Mouse (Mus musculus) midbrain, embryonic 16.5 days (tissue): ENCODE results near the gene Bbs9. TPM values are rescaled to one million over a fixed set of nuclear protein-coding genes. Genes with fewer than 3 reads are reported as not detected.

ENCODE experiments used
- ATAC-seq: fragments of 200-750 bp; cut with Nextera tagmentation; 2 replicates; pipeline ENCODE4 v1.8.0; 2017; ENCODE audit warnings: moderate TSS enrichment
- H3K27ac ChIP-seq: fragments of 300-500 bp; sonication (generic); 2 replicates; pipeline ENCODE4 v1.5.1; 2014; ENCODE audit warnings: mild to moderate bottlenecking, low read length, mixed read lengths
- H3K27me3 ChIP-seq: fragments of 300-500 bp; sonication (generic); 2 replicates; pipeline ENCODE4 v1.6.1; 2014; ENCODE audit warnings: low read depth, low read length, mixed read lengths; ENCODE audit not compliant: control insufficient read depth, insufficient read depth
- H3K36me3 ChIP-seq: fragments of 300-500 bp; sonication (generic); 2 replicates; pipeline ENCODE4 v1.6.1; 2014; ENCODE audit warnings: mild to moderate bottlenecking, low read length, moderate library complexity, mixed read lengths; ENCODE audit not compliant: control insufficient read depth, insufficient read depth
- H3K4me1 ChIP-seq: fragments of 300-500 bp; sonication (generic); 2 replicates; pipeline ENCODE4 v1.6.1; 2014; ENCODE audit warnings: mild to moderate bottlenecking, low read length, mixed read lengths; ENCODE audit not compliant: control insufficient read depth, insufficient read depth
- H3K4me2 ChIP-seq: fragments of 300-500 bp; sonication (generic); 2 replicates; pipeline ENCODE4 v1.6.1; 2014; ENCODE audit warnings: mild to moderate bottlenecking, low read length, mixed read lengths
- H3K4me3 ChIP-seq: fragments of 300-500 bp; sonication (generic); 2 replicates; pipeline ENCODE4 v1.5.1; 2014; ENCODE audit warnings: low read depth, mild to moderate bottlenecking, low read length, moderate library complexity, mixed read lengths
- H3K9ac ChIP-seq: fragments of 300-500 bp; sonication (generic); 2 replicates; pipeline ENCODE4 v1.6.1; 2014; ENCODE audit warnings: low read depth, low read length, mixed read lengths
- H3K9me3 ChIP-seq: fragments of 300-500 bp; sonication (generic); replicated peaks from 2 replicates; pipeline ENCODE4 v1.6.1; 2014; ENCODE audit warnings: mild to moderate bottlenecking, low read length, mixed read lengths; ENCODE audit not compliant: control insufficient read depth, poor library complexity, severe bottlenecking
- WGBS: fragments of 180-500 bp; shearing (Covaris S2); extraction: QIAGEN DNeasy Blood & Tissue Kit; methylation state at CpG from one replicate; pipeline ENCODE4 v1.1.7; 2014; 5-methylcytosine and 5-hydroxymethylcytosine counted together
- polyA plus RNA-seq: library from polyadenylated mRNA; unstranded; fragments of >200 nt; fragmentation: Nextera tagmentation; extraction: Ambion mirVana; gene quantifications from 2 replicates; pipeline ENCODE4 v1.2.1, GENCODE M21; 2015

Gene Bbs9
- polyA plus RNA-seq, 1 experiment from 2014 or later: 29.3 TPM

GRCm38 (mm10) chr9:22624966-22625365, 149.5 kb downstream of the Bbs9 start:
- no peak for ATAC-seq
- no peak overlapping the region for H3K4me3 ChIP-seq

GRCm38 (mm10) chr9:22626014-22626413, 150.5 kb downstream of the Bbs9 start:
- H3K9ac ChIP-seq: no peak overlapping the region
- 82% methylated on average over 3 of the region's 3 CpGs for WGBS
- H3K9me3 ChIP-seq: no peaks in the 10 kb centered on the region
- H3K4me1 ChIP-seq: no peaks in the 10 kb centered on the region
- H3K36me3 ChIP-seq: no peaks in the 10 kb centered on the region
- H3K27ac ChIP-seq: no peak overlapping the region
- no peak for ATAC-seq
- no peak overlapping the region for H3K4me3 ChIP-seq
- H3K4me2 ChIP-seq: no peak overlapping the region
- H3K27me3 ChIP-seq: no peaks in the 10 kb centered on the region

More at GRCm38 (mm10) chr9:22624966-22625365, 149.5 kb downstream of the Bbs9 start:
- WGBS: 57% methylated on average over 9 of the region's 9 CpGs
- Histone ChIP-seq H3K4me1 (no peaks in the 10 kb centered on the region), H3K27ac (no peak overlapping the region), H3K36me3 (no peaks in the 10 kb centered on the region), H3K4me2 (no peak overlapping the region), H3K9ac (no peak overlapping the region), H3K9me3 (no peaks in the 10 kb centered on the region), H3K27me3 (no peaks in the 10 kb centered on the region)

- Histone ChIP-seq H3K27me3 (no peaks in the 10 kb centered on the region), H3K4me3 (no peak overlapping the region), H3K27ac (no peak overlapping the region), H3K9ac (no peak overlapping the region), H3K9me3 (no peaks in the 10 kb centered on the region), H3K36me3 (no peaks in the 10 kb centered on the region), H3K4me2 (no peak overlapping the region), H3K4me1 (no peaks in the 10 kb centered on the region)
- ATAC-seq: no peak
- WGBS: 88% methylated on average over 3 of the region's 3 CpGs
Observed at GRCm38 (mm10) chr9:22627912-22628311, 152.4 kb downstream of the Bbs9 start.

- Histone ChIP-seq H3K27ac (no peak overlapping the region), H3K36me3 (no peaks in the 10 kb centered on the region), H3K4me1 (no peaks in the 10 kb centered on the region), H3K4me3 (no peak overlapping the region), H3K27me3 (no peaks in the 10 kb centered on the region), H3K9me3 (no peaks in the 10 kb centered on the region), H3K9ac (no peak overlapping the region), H3K4me2 (no peak overlapping the region)
- no peak for ATAC-seq
- 91% methylated on average over 9 of the region's 9 CpGs for WGBS
Observed at GRCm38 (mm10) chr9:22632800-22633485, 157.4 kb downstream of the Bbs9 start.

GRCm38 (mm10) chr9:22638502-22638901, 163.0 kb downstream of the Bbs9 start:
- H3K4me3 ChIP-seq: no peak overlapping the region
- WGBS: 94% methylated on average over 5 of the region's 5 CpGs
- ATAC-seq: no peak

GRCm38 (mm10) chr9:22640683-22641431, 165.3 kb downstream of the Bbs9 start:
- Histone ChIP-seq H3K9ac (no peak overlapping the region), H3K27ac (no peak overlapping the region), H3K4me2 (no peak overlapping the region), H3K4me1 (no peaks in the 10 kb centered on the region), H3K27me3 (no peaks in the 10 kb centered on the region), H3K4me3 (no peak overlapping the region), H3K36me3 (no peaks in the 10 kb centered on the region), H3K9me3 (no peaks in the 10 kb centered on the region)
- no peak for ATAC-seq
- 56% methylated on average over 13 of the region's 13 CpGs for WGBS

More at GRCm38 (mm10) chr9:22638502-22638901, 163.0 kb downstream of the Bbs9 start:
- H3K36me3 ChIP-seq: no peaks in the 10 kb centered on the region
- H3K9me3 ChIP-seq: no peaks in the 10 kb centered on the region
- H3K4me1 ChIP-seq: no peaks in the 10 kb centered on the region
- H3K27me3 ChIP-seq: no peaks in the 10 kb centered on the region
- H3K27ac ChIP-seq: no peak overlapping the region
- no peak overlapping the region for H3K9ac ChIP-seq
- H3K4me2 ChIP-seq: no peak overlapping the region

- no peak for ATAC-seq
- H3K4me2 ChIP-seq: no peak overlapping the region
- 88% methylated on average over 6 of the region's 6 CpGs for WGBS
Observed at GRCm38 (mm10) chr9:22645844-22646390, 170.4 kb downstream of the Bbs9 start.

GRCm38 (mm10) chr9:22646461-22646860, 170.9 kb downstream of the Bbs9 start:
- no peak overlapping the region for H3K4me3 ChIP-seq
- H3K4me2 ChIP-seq: no peak overlapping the region
- H3K9me3 ChIP-seq: peaks cover 2% of the 10 kb centered on the region; the same call in 1 of the 2 replicates
- no peak overlapping the region for H3K27ac ChIP-seq
- ATAC-seq: no peak
- no peak overlapping the region for H3K9ac ChIP-seq
- H3K4me1 ChIP-seq: no peaks in the 10 kb centered on the region
- no peaks in the 10 kb centered on the region for H3K36me3 ChIP-seq
- H3K27me3 ChIP-seq: no peaks in the 10 kb centered on the region
- WGBS: 90% methylated on average over 3 of the region's 3 CpGs

More at GRCm38 (mm10) chr9:22645844-22646390, 170.4 kb downstream of the Bbs9 start:
- no peaks in the 10 kb centered on the region for H3K4me1 ChIP-seq
- no peak overlapping the region for H3K9ac ChIP-seq
- H3K27me3 ChIP-seq: no peaks in the 10 kb centered on the region
- no peaks in the 10 kb centered on the region for H3K36me3 ChIP-seq
- H3K4me3 ChIP-seq: no peak overlapping the region
- no peak overlapping the region for H3K27ac ChIP-seq
- H3K9me3 ChIP-seq: peaks cover 2% of the 10 kb centered on the region; the same call in 1 of the 2 replicates

- Histone ChIP-seq H3K27me3 (no peaks in the 10 kb centered on the region), H3K9ac (no peak overlapping the region), H3K27ac (no peak overlapping the region), H3K9me3 (peaks cover 2% of the 10 kb centered on the region; the same call in 1 of the 2 replicates), H3K4me1 (no peaks in the 10 kb centered on the region), H3K36me3 (no peaks in the 10 kb centered on the region), H3K4me2 (no peak overlapping the region), H3K4me3 (no peak overlapping the region)
- 98% methylated on average over 3 of the region's 3 CpGs for WGBS
- ATAC-seq: no peak
Observed at GRCm38 (mm10) chr9:22648163-22648562, 172.6 kb downstream of the Bbs9 start.
